Mouse (Mus musculus) embryonic facial prominence, embryonic 11.5 days (tissue): ENCODE data around the gene Zcrb1. TPM values are rescaled to one million over a fixed set of nuclear protein-coding genes. Genes with fewer than 3 reads are reported as not detected.

Source experiments
- ATAC-seq: fragments of 200-750 bp; cut with Nextera tagmentation; replicated peaks from 2 replicates; pipeline ENCODE4 v1.8.0; 2017; ENCODE audit warnings: low read depth; ENCODE audit not compliant: insufficient number of reproducible peaks, low FRiP score, low TSS enrichment
- DNase-seq: peaks from one replicate; pipeline ENCODE4 v3.0.0-alpha.2; 2015; ENCODE audit warnings: low spot score
- H3K27ac ChIP-seq: fragments of 300-500 bp; sonication (generic); replicated peaks from 2 replicates; pipeline ENCODE4 v1.5.1; 2014; ENCODE audit warnings: mild to moderate bottlenecking, low read depth, low read length, control low read depth
- H3K27me3 ChIP-seq: fragments of 300-500 bp; sonication (generic); 2 replicates; pipeline ENCODE4 v1.6.1; 2014; ENCODE audit warnings: mild to moderate bottlenecking, low read length, moderate library complexity, mixed read lengths; ENCODE audit not compliant: control insufficient read depth, insufficient read depth
- H3K36me3 ChIP-seq: fragments of 300-500 bp; sonication (generic); replicated peaks from 2 replicates; pipeline ENCODE4 v1.6.1; 2014; ENCODE audit warnings: low read depth, mild to moderate bottlenecking, low read length, moderate library complexity, mixed read lengths; ENCODE audit not compliant: control insufficient read depth, insufficient read depth
- H3K4me1 ChIP-seq: fragments of 300-500 bp; sonication (generic); 2 replicates; pipeline ENCODE4 v1.6.1; 2014; ENCODE audit warnings: low read length, mixed read lengths; ENCODE audit not compliant: control insufficient read depth, insufficient read depth
- H3K4me2 ChIP-seq: fragments of 300-500 bp; sonication (generic); 2 replicates; pipeline ENCODE4 v1.6.1; 2014; ENCODE audit warnings: low read depth, mild to moderate bottlenecking, control low read depth, low read length, moderate library complexity
- H3K4me3 ChIP-seq: fragments of 300-500 bp; sonication (generic); 2 replicates; pipeline ENCODE4 v1.5.1; 2014; ENCODE audit warnings: low read depth, low read length, control low read depth
- H3K9ac ChIP-seq: fragments of 300-500 bp; sonication (generic); replicated peaks from 2 replicates; pipeline ENCODE4 v1.6.1; 2014; ENCODE audit warnings: mild to moderate bottlenecking, control low read depth, low read length
- H3K9me3 ChIP-seq: fragments of 300-500 bp; sonication (generic); replicated peaks from 2 replicates; pipeline ENCODE4 v1.6.1; 2016; ENCODE audit warnings: mild to moderate bottlenecking, low read length, inconsistent platforms, mixed read lengths; ENCODE audit not compliant: control insufficient read depth
- WGBS: fragments of 180-500 bp; shearing (Covaris S2); extraction: QIAGEN DNeasy Blood & Tissue Kit; methylation state at CpG from one replicate; pipeline ENCODE4 v1.1.7; 2014; 5-methylcytosine and 5-hydroxymethylcytosine counted together
- polyA plus RNA-seq: library from polyadenylated mRNA; unstranded; fragments of >200 nt; fragmentation: Nextera tagmentation; extraction: Ambion mirVana; gene quantifications from 2 replicates; pipeline ENCODE4 v1.2.1, GENCODE M21; 2014

Gene Zcrb1
- polyA plus RNA-seq, 1 experiment from 2014 or later: 176 TPM

- WGBS: 87% methylated on average over 6 of the region's 6 CpGs
- no peak overlapping the region for H3K4me2 ChIP-seq
- ATAC-seq: no peak
These were observed 32.6 kb downstream of the Zcrb1 start for GRCm38 (mm10) chr15:93365561-93365960.

GRCm38 (mm10) chr15:93358346-93359095 lies 39.6 kb downstream of the Zcrb1 start:
- Histone ChIP-seq H3K36me3 (no peaks in the 10 kb centered on the region), H3K9ac (no peak overlapping the region), H3K4me3 (no peak overlapping the region), H3K4me2 (no peak overlapping the region), H3K9me3 (no peaks in the 10 kb centered on the region), H3K27me3 (no peaks in the 10 kb centered on the region), H3K4me1 (no peaks in the 10 kb centered on the region), H3K27ac (no peak overlapping the region)
- ATAC-seq: no peak
- DNase-seq: no peak
- WGBS: 92% methylated on average over 18 of the region's 19 CpGs

More at GRCm38 (mm10) chr15:93365561-93365960, 32.6 kb downstream of the Zcrb1 start:
- Histone ChIP-seq H3K36me3 (no peaks in the 10 kb centered on the region), H3K27ac (no peak overlapping the region), H3K4me3 (no peak overlapping the region), H3K27me3 (no peaks in the 10 kb centered on the region), H3K4me1 (no peaks in the 10 kb centered on the region), H3K9me3 (no peaks in the 10 kb centered on the region), H3K9ac (no peak overlapping the region)
- no peak for DNase-seq

- Histone ChIP-seq H3K36me3 (no peaks in the 10 kb centered on the region), H3K4me3 (no peak overlapping the region), H3K9me3 (no peaks in the 10 kb centered on the region), H3K27me3 (no peaks in the 10 kb centered on the region), H3K4me1 (no peaks in the 10 kb centered on the region), H3K9ac (no peak overlapping the region), H3K27ac (no peak overlapping the region), H3K4me2 (no peak overlapping the region)
- ATAC-seq (no peak), DNase-seq (no peak)
- 82% methylated on average over 10 of the region's 10 CpGs for WGBS
These were observed 57.3 kb downstream of the Zcrb1 start for GRCm38 (mm10) chr15:93340630-93341379.

- Histone ChIP-seq H3K4me1 (no peaks in the 10 kb centered on the region), H3K36me3 (no peaks in the 10 kb centered on the region), H3K4me3 (peak within 1 kb of the TSS; percentile 73), H3K4me2 (peak within 1 kb of the TSS; percentile 82), H3K9me3 (no peaks in the 10 kb centered on the region), H3K27ac (peak within 1 kb of the TSS; percentile 89), H3K9ac (peak within 1 kb of the TSS; percentile 83), H3K27me3 (no peaks in the 10 kb centered on the region)
- under 1% methylated on average over 73 of the region's 73 CpGs for WGBS
- peak; percentile 84 for ATAC-seq
- DNase-seq: peak; percentile 90
These were observed 61.0 kb downstream of the Zcrb1 start, which contains the start of gene Yaf2 for GRCm38 (mm10) chr15:93336925-93337761. Yaf2 (minus strand) TSS chr15:93336935.

- peak overlapping the region; percentile 73 for H3K4me3 ChIP-seq
- no peaks in the 10 kb centered on the region for H3K9me3 ChIP-seq
- 0% methylated on average over 25 of the region's 52 CpGs for WGBS
- no peak for DNase-seq
- no peaks in the 10 kb centered on the region for H3K36me3 ChIP-seq
- no peak; the same call in 1 of the 2 replicates for ATAC-seq
- peak overlapping the region; percentile 83 for H3K9ac ChIP-seq
- no peaks in the 10 kb centered on the region for H3K27me3 ChIP-seq
- peak overlapping the region; percentile 82 for H3K4me2 ChIP-seq
- H3K27ac ChIP-seq: peak overlapping the region; percentile 89
- H3K4me1 ChIP-seq: no peaks in the 10 kb centered on the region
These were observed 61.5 kb downstream of the Zcrb1 start for GRCm38 (mm10) chr15:93336658-93336924.

Other genes with a start within 250 kb of the Zcrb1 start
- 21.1 and 22.3 TPM in 2 replicates for gene Gxylt1, start 123.2 kb downstream of the Zcrb1 start, polyA plus RNA-seq
- 98.9 and 107 TPM in 2 replicates for gene Yaf2, start 61.4 kb downstream of the Zcrb1 start, polyA plus RNA-seq
- gene Pphln1, start within 50 bp of the Zcrb1 start, polyA plus RNA-seq: 57.1 and 59.0 TPM in 2 replicates
- gene Prickle1, start 197.6 kb upstream of the Zcrb1 start, polyA plus RNA-seq: 34.5 and 37.6 TPM in 2 replicates